Mouse (Mus musculus) adrenal gland, postnatal 36 days (tissue): ENCODE measurements around the gene Mid1. TPM values are rescaled to one million over a fixed set of nuclear protein-coding genes. Genes with fewer than 3 reads are reported as not detected.
"Not testable (repeated sequence)": the region's sequence is repeated elsewhere in the genome, so short reads cannot be mapped to it uniquely, and the experiment has no call there.

Source experiments
- DNase-seq, 2 experiments: peaks; one replicate each; pipeline ENCODE4 v3.0.0; 2021; ENCODE audit warnings: mixed read lengths in 1 of 2
- total RNA-seq, 2 experiments: library from RNA; stranded (reverse); gene quantifications; 2 replicates each; pipeline ENCODE4 v1.2.3; 2021

Mid1 gene
- total RNA-seq, 2 experiments from 2014 or later, result 13.2 to 18.1 TPM

- not testable (repeated sequence) for DNase-seq
Measured at GRCm38 (mm10) chrX:169971562-169971961, 286.6 kb downstream of the Mid1 start.

- DNase-seq, result not testable (repeated sequence)
Measured at GRCm38 (mm10) chrX:169972131-169972530, 287.1 kb downstream of the Mid1 start.

GRCm38 (mm10) chrX:169972791-169973494, 287.9 kb downstream of the Mid1 start:
- not testable (repeated sequence) for DNase-seq

- not testable (repeated sequence) for DNase-seq
Measured at GRCm38 (mm10) chrX:169973806-169974205, 288.8 kb downstream of the Mid1 start.

GRCm38 (mm10) chrX:169974456-169974855, 289.5 kb downstream of the Mid1 start:
- not testable (repeated sequence) for DNase-seq

GRCm38 (mm10) chrX:169974974-169975373, 290.0 kb downstream of the Mid1 start:
- DNase-seq, result not testable (repeated sequence)

- not testable (repeated sequence) for DNase-seq
Measured at GRCm38 (mm10) chrX:169975681-169976131, 290.7 kb downstream of the Mid1 start.

GRCm38 (mm10) chrX:169976340-169976739, 291.3 kb downstream of the Mid1 start:
- DNase-seq, result not testable (repeated sequence)

GRCm38 (mm10) chrX:169977856-169978435, 292.9 kb downstream of the Mid1 start:
- not testable (repeated sequence) for DNase-seq

- DNase-seq, result peak; percentile 73 to 79
Measured at GRCm38 (mm10) chrX:169978436-169979381, 293.7 kb downstream of the Mid1 start.

GRCm38 (mm10) chrX:169979461-169980202, 294.6 kb downstream of the Mid1 start:
- not testable (repeated sequence) for DNase-seq

- DNase-seq, result not testable (repeated sequence)
Measured at GRCm38 (mm10) chrX:169980203-169980556, 295.2 kb downstream of the Mid1 start.

- peak in 1 of 2 experiments; percentile 41 for DNase-seq
Measured at GRCm38 (mm10) chrX:169980809-169981289, 295.9 kb downstream of the Mid1 start.

GRCm38 (mm10) chrX:169981761-169982181, 296.8 kb downstream of the Mid1 start:
- not testable (repeated sequence) for DNase-seq

GRCm38 (mm10) chrX:169982606-169983400, 297.8 kb downstream of the Mid1 start:
- not testable (repeated sequence) for DNase-seq

- DNase-seq, result not testable (repeated sequence)
Measured at GRCm38 (mm10) chrX:169983401-169984165, 298.6 kb downstream of the Mid1 start.

GRCm38 (mm10) chrX:169984331-169984730, 299.3 kb downstream of the Mid1 start:
- DNase-seq, result not testable (repeated sequence)

- not testable (repeated sequence) for DNase-seq
Measured at GRCm38 (mm10) chrX:169984853-169985252, 299.9 kb downstream of the Mid1 start.

- DNase-seq, result peak in 1 of 2 experiments; percentile 40
Measured at GRCm38 (mm10) chrX:169985796-169986195, 300.8 kb downstream of the Mid1 start.
